Mouse (Mus musculus) intestine, embryonic 14.5 days (tissue): ENCODE measurements around the gene Ext2. TPM values are rescaled to one million over a fixed set of nuclear protein-coding genes. Genes with fewer than 3 reads are reported as not detected.
A peak's percentile ranks its signal among the peaks of the same experiment; 100 is the strongest.

ENCODE experiments used
- ATAC-seq: fragments of 200-750 bp; cut with Nextera tagmentation; replicated peaks from 2 replicates; pipeline ENCODE4 v1.8.0; 2017; ENCODE audit warnings: low read depth, moderate number of reproducible peaks, moderate TSS enrichment, moderate library complexity; ENCODE audit not compliant: low FRiP score, low TSS enrichment
- DNase-seq: peaks from one replicate; pipeline ENCODE4 v3.0.0-alpha.2; 2018; ENCODE audit warnings: low spot score
- H3K27ac ChIP-seq: fragments of 300-500 bp; sonication (generic); 2 replicates; pipeline ENCODE4 v1.5.1; 2014; ENCODE audit warnings: low read depth, mild to moderate bottlenecking, control low read depth
- H3K27me3 ChIP-seq: fragments of 300-500 bp; sonication (generic); replicated peaks from 2 replicates; pipeline ENCODE4 v1.6.1; 2014; ENCODE audit warnings: low read length, control low read depth; ENCODE audit not compliant: control insufficient read depth, insufficient read depth
- H3K36me3 ChIP-seq: fragments of 300-500 bp; sonication (generic); 2 replicates; pipeline ENCODE4 v1.6.1; 2014; ENCODE audit warnings: low read length, control low read depth; ENCODE audit not compliant: control insufficient read depth, insufficient read depth
- H3K4me1 ChIP-seq: fragments of 300-500 bp; sonication (generic); replicated peaks from 2 replicates; pipeline ENCODE4 v1.6.1; 2014; ENCODE audit warnings: low read length, control low read depth, mixed read lengths; ENCODE audit not compliant: control insufficient read depth, insufficient read depth
- H3K4me2 ChIP-seq: fragments of 300-500 bp; sonication (generic); 2 replicates; pipeline ENCODE4 v1.6.1; 2014; ENCODE audit warnings: low read length
- H3K4me3 ChIP-seq: fragments of 300-500 bp; sonication (generic); 2 replicates; pipeline ENCODE4 v1.5.1; 2014; ENCODE audit warnings: low read depth, low read length, control low read depth, mixed read lengths
- H3K9ac ChIP-seq: fragments of 300-500 bp; sonication (generic); 2 replicates; pipeline ENCODE4 v1.6.1; 2014; ENCODE audit warnings: mild to moderate bottlenecking, low read length
- H3K9me3 ChIP-seq: fragments of 300-500 bp; sonication (generic); 2 replicates; pipeline ENCODE4 v1.6.1; 2016; ENCODE audit warnings: low read length, control low read depth; ENCODE audit not compliant: control insufficient read depth
- WGBS: fragments of 180-500 bp; shearing (Covaris S2); extraction: QIAGEN DNeasy Blood & Tissue Kit; methylation state at CpG from one replicate; pipeline ENCODE4 v1.1.7; 2014; 5-methylcytosine and 5-hydroxymethylcytosine counted together
- polyA plus RNA-seq: library from polyadenylated mRNA; unstranded; fragments of >200 nt; fragmentation: Nextera tagmentation; extraction: Ambion mirVana; gene quantifications from 2 replicates; pipeline ENCODE4 v1.2.1, GENCODE M21; 2014

Gene Ext2
- polyA plus RNA-seq, 1 experiment from 2014 or later: 110 TPM

DNA sequence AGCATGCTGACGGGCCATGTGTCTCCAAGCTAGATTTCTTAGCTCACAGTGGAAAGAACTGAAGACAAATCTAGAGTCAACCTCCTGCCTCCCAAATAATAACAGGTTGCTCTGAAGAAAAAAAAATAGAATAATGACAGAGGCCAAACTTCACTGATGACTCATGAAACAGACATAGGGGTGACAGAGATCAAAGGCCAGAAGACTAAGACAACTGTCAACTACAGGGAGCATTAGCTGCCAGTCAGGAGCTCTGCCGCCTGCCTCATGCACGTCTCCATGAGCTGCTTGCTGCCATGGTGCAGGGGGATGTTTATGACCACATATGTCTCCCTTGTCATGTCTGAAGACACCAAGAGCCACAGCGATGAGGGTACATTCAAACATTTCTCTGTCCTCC lies 75.7 kb downstream of the Ext2 start:
- 68% methylated on average over 4 of the region's 4 CpGs for WGBS
- H3K9me3 ChIP-seq: no peaks in the 10 kb centered on the region
- no peak overlapping the region for H3K27ac ChIP-seq
- no peaks in the 10 kb centered on the region for H3K36me3 ChIP-seq
- DNase-seq (no peak), ATAC-seq (no peak)
- peaks cover 4% of the 10 kb centered on the region; the same call in 1 of the 2 replicates for H3K4me1 ChIP-seq
- H3K4me3 ChIP-seq: no peak overlapping the region
- H3K9ac ChIP-seq: no peak overlapping the region
- H3K27me3 ChIP-seq: no peaks in the 10 kb centered on the region
- H3K4me2 ChIP-seq: no peak overlapping the region

DNA sequence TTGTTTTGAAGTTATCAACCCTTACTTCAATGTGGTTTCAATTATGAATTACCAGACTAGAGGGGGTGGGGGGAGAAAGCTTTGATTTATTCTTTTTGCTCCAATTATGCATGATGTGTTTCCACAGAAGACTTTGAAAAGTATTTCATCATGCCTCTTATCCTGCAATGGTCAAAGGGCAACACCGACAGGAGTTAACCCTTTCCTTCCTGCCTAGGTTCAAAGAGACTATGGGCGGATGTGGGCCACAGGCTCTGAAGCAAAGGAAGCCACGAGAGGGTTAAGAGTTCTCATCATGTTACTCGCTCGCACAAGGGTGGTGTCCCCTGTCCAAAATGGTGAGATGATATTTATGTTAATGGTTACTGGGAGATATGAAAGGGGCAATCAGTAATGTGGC lies 76.2 kb downstream of the Ext2 start:
- Histone ChIP-seq H3K4me2 (no peak overlapping the region), H3K4me3 (no peak overlapping the region), H3K4me1 (peaks cover 4% of the 10 kb centered on the region; the same call in 1 of the 2 replicates), H3K9ac (no peak overlapping the region), H3K36me3 (no peaks in the 10 kb centered on the region), H3K27me3 (no peaks in the 10 kb centered on the region), H3K27ac (no peak overlapping the region), H3K9me3 (no peaks in the 10 kb centered on the region)
- DNase-seq (no peak), ATAC-seq (peak; percentile 33; the same call in 1 of the 2 replicates)
- 49% methylated on average over 5 of the region's 5 CpGs for WGBS

DNA sequence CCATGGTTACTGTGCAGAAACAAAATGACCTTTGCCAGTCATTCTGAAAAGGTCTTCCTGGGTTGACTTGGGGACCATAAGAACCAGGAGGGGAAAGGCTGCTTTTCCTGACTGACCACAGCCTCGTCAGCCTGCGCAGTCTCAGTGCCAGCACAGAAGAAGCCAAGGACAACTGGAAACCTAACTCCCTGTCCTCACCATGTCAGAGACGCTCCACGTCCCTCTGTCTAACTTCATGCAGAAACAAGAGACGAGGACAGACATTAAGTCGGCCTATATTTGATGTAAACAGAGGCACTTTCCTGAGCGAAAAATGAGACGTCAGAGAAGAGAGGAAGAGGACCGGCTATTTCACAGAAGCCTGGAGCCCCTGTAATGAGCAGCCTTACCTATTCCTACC lies 76.6 kb downstream of the Ext2 start:
- Histone ChIP-seq H3K9ac (no peak overlapping the region), H3K4me3 (no peak overlapping the region), H3K27me3 (no peaks in the 10 kb centered on the region), H3K4me1 (peaks cover 4% of the 10 kb centered on the region; the same call in 1 of the 2 replicates), H3K9me3 (no peaks in the 10 kb centered on the region), H3K4me2 (no peak overlapping the region), H3K27ac (no peak overlapping the region), H3K36me3 (no peaks in the 10 kb centered on the region)
- no peak for DNase-seq
- no peak for ATAC-seq
- WGBS: 42% methylated on average over 9 of the region's 9 CpGs

DNA sequence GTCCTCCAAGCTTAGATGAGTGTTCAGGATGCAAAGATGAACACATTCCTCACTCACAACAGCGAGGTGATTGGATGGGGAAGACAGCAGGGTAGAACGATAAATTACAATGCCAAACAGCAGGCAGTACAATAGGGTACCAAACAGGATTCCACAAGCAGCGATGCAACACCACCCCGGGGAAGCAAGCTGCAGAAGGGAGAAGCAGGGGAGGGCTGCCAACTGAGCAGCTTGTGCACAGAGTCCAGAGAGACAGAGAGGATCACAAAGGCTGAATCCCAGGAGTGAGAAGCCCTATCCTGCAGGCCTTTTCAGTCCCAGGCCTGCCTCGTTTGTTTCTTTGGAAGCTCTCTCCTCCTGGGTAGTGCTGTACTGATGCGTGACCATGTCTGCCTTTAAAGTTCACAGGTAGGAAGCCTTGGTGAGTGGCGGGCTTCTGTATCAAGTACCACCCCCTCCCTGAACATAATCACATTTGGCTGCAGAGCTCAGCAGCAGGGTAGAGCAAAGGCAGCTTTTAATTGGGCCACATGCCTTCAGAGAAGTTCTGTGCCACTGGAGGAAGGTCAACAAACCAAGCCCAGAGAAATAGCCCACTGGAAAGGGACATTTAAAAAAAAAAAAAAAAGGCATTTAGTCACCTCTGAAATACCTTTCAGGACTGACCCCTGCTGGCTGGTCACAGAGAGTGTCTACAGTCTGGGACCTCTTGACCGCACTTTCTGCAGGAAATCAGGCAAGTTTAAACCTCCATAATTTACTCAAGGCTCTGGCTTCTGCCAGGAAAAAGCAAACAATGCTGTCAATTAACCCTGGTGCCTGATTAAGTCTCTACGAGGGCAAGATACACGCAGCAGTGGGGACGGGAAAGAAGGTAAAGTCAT lies 77.8 kb downstream of the Ext2 start:
- Histone ChIP-seq H3K27me3 (no peaks in the 10 kb centered on the region), H3K4me3 (no peak overlapping the region), H3K27ac (no peak overlapping the region), H3K4me2 (no peak overlapping the region), H3K9me3 (no peaks in the 10 kb centered on the region), H3K4me1 (peaks cover 4% of the 10 kb centered on the region; the same call in 1 of the 2 replicates), H3K36me3 (no peaks in the 10 kb centered on the region), H3K9ac (no peak overlapping the region)
- no peak for DNase-seq
- ATAC-seq: peak; percentile 28
- 40% methylated on average over 11 of the region's 11 CpGs for WGBS

DNA sequence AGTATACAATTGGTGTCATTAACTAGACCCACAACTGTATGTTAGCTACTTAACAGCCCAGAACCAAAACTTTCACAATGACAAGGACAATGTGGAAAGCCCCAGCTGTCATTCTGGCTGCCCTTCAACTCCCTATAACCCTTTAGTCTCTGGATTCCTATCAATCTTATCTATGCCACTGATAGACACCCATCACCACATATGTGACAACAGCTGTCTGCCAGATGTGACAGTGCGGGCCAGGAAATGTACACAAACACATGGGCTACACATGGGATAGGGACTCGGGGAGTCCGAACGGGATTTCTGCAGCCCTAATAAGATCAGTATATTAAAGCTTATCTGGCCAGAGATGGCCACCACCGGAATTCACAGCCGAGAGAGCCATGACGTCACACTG lies 80.7 kb downstream of the Ext2 start:
- Histone ChIP-seq H3K9me3 (no peaks in the 10 kb centered on the region), H3K4me2 (no peak overlapping the region), H3K4me3 (no peak overlapping the region), H3K27me3 (no peaks in the 10 kb centered on the region), H3K9ac (no peak overlapping the region), H3K27ac (no peak overlapping the region), H3K4me1 (0 out of 2 replicates have a peak, but pooled peaks cover 4% of the 10 kb centered on the region), H3K36me3 (no peaks in the 10 kb centered on the region)
- no peak for ATAC-seq
- WGBS: 77% methylated on average over 7 of the region's 7 CpGs
- DNase-seq: no peak

DNA sequence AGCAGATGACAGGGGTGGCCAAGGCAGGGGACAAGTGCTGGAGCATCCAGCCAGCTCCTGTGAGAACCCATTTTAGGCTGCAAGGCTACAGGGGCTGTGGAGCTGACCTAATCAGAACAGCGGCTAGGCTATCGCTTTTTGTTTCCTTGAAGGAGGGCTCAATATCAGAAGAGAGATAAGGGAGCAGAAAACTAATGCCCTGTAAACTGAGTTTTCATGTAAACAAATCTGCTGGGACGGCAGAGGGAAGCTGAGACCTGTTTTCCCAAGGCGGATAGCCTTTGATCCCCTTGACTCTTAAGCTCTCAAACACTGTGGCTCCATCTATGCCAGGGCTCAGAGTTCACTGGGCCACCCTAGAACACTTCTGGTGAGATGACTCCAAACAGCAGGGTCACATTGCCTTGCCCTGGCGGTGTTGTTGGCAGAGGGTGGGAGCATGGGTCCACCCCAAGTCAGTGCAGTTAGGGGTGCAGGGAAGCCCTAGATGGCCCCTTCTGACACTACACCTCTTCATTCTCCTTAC lies 83.3 kb downstream of the Ext2 start:
- no peak overlapping the region for H3K4me2 ChIP-seq
- H3K9me3 ChIP-seq: no peaks in the 10 kb centered on the region
- H3K27me3 ChIP-seq: no peaks in the 10 kb centered on the region
- DNase-seq (no peak), ATAC-seq (peak; percentile 53)
- H3K27ac ChIP-seq: no peak overlapping the region
- H3K4me3 ChIP-seq: no peak overlapping the region
- WGBS: 35% methylated on average over 5 of the region's 5 CpGs
- H3K9ac ChIP-seq: no peak overlapping the region
- peaks cover 8% of the 10 kb centered on the region; the same call in 1 of the 2 replicates for H3K36me3 ChIP-seq
- no peaks in the 10 kb centered on the region for H3K4me1 ChIP-seq

DNA sequence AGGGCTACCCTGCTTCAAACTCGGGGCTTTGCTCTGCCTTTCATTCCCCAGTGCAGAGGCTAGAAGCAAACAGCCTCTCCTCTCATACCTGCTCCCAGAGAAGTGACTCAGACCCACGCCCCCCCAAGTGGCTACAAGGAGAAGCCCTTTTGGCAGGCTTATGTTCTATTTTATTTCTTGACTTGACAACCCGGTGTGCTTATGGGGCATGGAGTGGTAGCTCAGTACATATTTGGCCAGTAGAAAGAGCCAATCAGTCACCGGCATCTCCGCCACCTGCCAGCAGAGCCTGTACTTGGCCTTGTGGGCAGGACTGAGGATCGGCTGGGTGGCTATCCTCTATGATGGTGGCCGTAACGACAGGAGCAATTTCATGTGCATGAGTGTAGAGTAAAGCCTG lies 85.2 kb downstream of the Ext2 start:
- Histone ChIP-seq H3K4me3 (no peak overlapping the region), H3K4me2 (no peak overlapping the region), H3K9ac (no peak overlapping the region), H3K36me3 (peaks cover 8% of the 10 kb centered on the region; the same call in 1 of the 2 replicates), H3K4me1 (no peaks in the 10 kb centered on the region), H3K9me3 (no peaks in the 10 kb centered on the region), H3K27me3 (no peaks in the 10 kb centered on the region), H3K27ac (no peak overlapping the region)
- no peak for DNase-seq
- ATAC-seq: no peak
- WGBS: 90% methylated on average over 8 of the region's 8 CpGs

DNA sequence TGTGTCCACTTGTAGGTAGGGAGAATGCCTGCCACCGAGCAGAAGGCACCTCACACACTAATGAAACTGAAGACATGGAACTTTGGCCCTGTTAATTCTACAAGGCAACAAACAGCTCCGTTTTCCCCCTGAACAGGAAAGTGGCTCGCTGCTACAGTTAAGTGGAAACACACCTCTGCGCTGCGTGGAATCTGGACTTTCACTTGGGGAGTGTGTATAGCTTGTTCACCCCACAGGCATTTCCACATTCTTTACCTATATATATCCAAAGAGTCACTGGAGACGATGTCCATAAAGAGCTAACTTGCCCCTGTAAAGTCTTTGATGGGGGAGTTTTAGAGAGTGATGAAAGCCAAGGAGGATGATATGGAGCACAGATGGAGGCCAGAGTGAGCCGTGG lies 89.7 kb downstream of the Ext2 start:
- H3K27me3 ChIP-seq: no peaks in the 10 kb centered on the region
- ATAC-seq (no peak), DNase-seq (no peak)
- H3K4me2 ChIP-seq: no peak overlapping the region
- 66% methylated on average over 7 of the region's 7 CpGs for WGBS
- H3K9ac ChIP-seq: no peak overlapping the region
- no peaks in the 10 kb centered on the region for H3K4me1 ChIP-seq
- no peak overlapping the region for H3K4me3 ChIP-seq
- H3K27ac ChIP-seq: no peak overlapping the region
- H3K36me3 ChIP-seq: peaks cover 18% of the 10 kb centered on the region
- H3K9me3 ChIP-seq: no peaks in the 10 kb centered on the region
